Mouse (Mus musculus): ENCODE data around the gene Aox1. TPM values are rescaled to one million over a fixed set of nuclear protein-coding genes. Genes with fewer than 3 reads are reported as not detected.
"Not testable (repeated sequence)": the region's sequence is repeated elsewhere in the genome, so short reads cannot be mapped to it uniquely, and the experiment has no call there.

The Aox1 gene
- 0.10 and 0.14 TPM in 2 replicates for polyA plus RNA-seq (2015; fragmentation: Nextera tagmentation; extraction: Ambion mirVana)

- H3K27me3 ChIP-seq: no peaks in the 10 kb centered on the region
- H3K4me1 ChIP-seq (replicated peaks): peaks cover 16% of the 10 kb centered on the region
- H3K4me2 ChIP-seq: peak within 1 kb of the TSS; percentile 48
- ATAC-seq (ENCODE audit: low read depth): peak; percentile 62; the same call in 1 of the 2 replicates
- H3K4me3 ChIP-seq: peak within 1 kb of the TSS; percentile 22
- 0 out of 2 replicates have a peak within 1 kb of the TSS, but pooled peaks have one; percentile 6 for H3K27ac ChIP-seq (replicated peaks)
- H3K9ac ChIP-seq: peak within 1 kb of the TSS; percentile 41; the same call in 1 of the 2 replicates
- no peaks in the 10 kb centered on the region for H3K9me3 ChIP-seq
- H3K36me3 ChIP-seq: no peaks in the 10 kb centered on the region
- WGBS: 8% methylated on average over 12 of the region's 12 CpGs
These were observed at the start of gene Aox1 for GRCm38 (mm10) chr1:58029636-58030117. Gene Aox1 (plus strand): TSS chr1:58029931.

- no peak overlapping the region for H3K27ac ChIP-seq (replicated peaks)
- H3K27me3 ChIP-seq: no peaks in the 10 kb centered on the region
- H3K36me3 ChIP-seq: no peaks in the 10 kb centered on the region
- no peaks in the 10 kb centered on the region for H3K4me1 ChIP-seq (replicated peaks)
- ATAC-seq (ENCODE audit: low read depth): no peak
- no peak overlapping the region for H3K4me3 ChIP-seq
- H3K4me2 ChIP-seq: no peak overlapping the region
- H3K9me3 ChIP-seq: no peaks in the 10 kb centered on the region
- no peak overlapping the region for H3K9ac ChIP-seq
- WGBS: 73% methylated on average over 6 of the region's 6 CpGs
These were observed 40.6 kb upstream of the Aox1 start for GRCm38 (mm10) chr1:57989052-57989600.

- Histone ChIP-seq H3K27ac (replicated peaks) (no peak overlapping the region), H3K4me2 (no peak overlapping the region), H3K4me1 (replicated peaks) (peaks cover 2% of the 10 kb centered on the region), H3K9ac (no peak overlapping the region), H3K4me3 (no peak overlapping the region), H3K27me3 (no peaks in the 10 kb centered on the region), H3K9me3 (no peaks in the 10 kb centered on the region), H3K36me3 (no peaks in the 10 kb centered on the region)
- ATAC-seq (ENCODE audit: low read depth): no peak
- WGBS: 88% methylated on average over 2 of the region's 2 CpGs
These were observed 38.5 kb upstream of the Aox1 start for GRCm38 (mm10) chr1:57991277-57991676.

- WGBS: 6% methylated on average over 30 of the region's 30 CpGs
- peak within 1 kb of the TSS; percentile 89 for H3K27ac ChIP-seq (replicated peaks)
- peak within 1 kb of the TSS; percentile 68 for H3K4me3 ChIP-seq
- no peaks in the 10 kb centered on the region for H3K9me3 ChIP-seq
- H3K9ac ChIP-seq: peak within 1 kb of the TSS; percentile 75
- peaks cover 18% of the 10 kb centered on the region for H3K4me1 ChIP-seq (replicated peaks)
- H3K36me3 ChIP-seq: no peaks in the 10 kb centered on the region
- H3K27me3 ChIP-seq: no peaks in the 10 kb centered on the region
- H3K4me2 ChIP-seq: peak within 1 kb of the TSS; percentile 94
- ATAC-seq (ENCODE audit: low read depth): peak; percentile 99
These were observed 34.1 kb upstream of the Aox1 start, which contains the start of gene Sgo2a for GRCm38 (mm10) chr1:57995432-57996132. Gene Sgo2a (plus strand): TSS chr1:57995971.

- Histone ChIP-seq H3K27me3 (no peaks in the 10 kb centered on the region), H3K4me2 (peak overlapping the region; percentile 94), H3K9me3 (no peaks in the 10 kb centered on the region), H3K4me3 (peak overlapping the region; percentile 68), H3K36me3 (no peaks in the 10 kb centered on the region), H3K27ac (replicated peaks) (no peak overlapping the region), H3K4me1 (replicated peaks) (peaks cover 18% of the 10 kb centered on the region), H3K9ac (peak overlapping the region; percentile 65)
- ATAC-seq (ENCODE audit: low read depth): no peak; the same call in 1 of the 2 replicates
- under 1% methylated on average over 29 of the region's 29 CpGs for WGBS
These were observed 33.6 kb upstream of the Aox1 start for GRCm38 (mm10) chr1:57996133-57996615.

GRCm38 (mm10) chr1:57998146-57998545 lies 31.6 kb upstream of the Aox1 start:
- H3K36me3 ChIP-seq: no peaks in the 10 kb centered on the region
- no peaks in the 10 kb centered on the region for H3K9me3 ChIP-seq
- H3K4me2 ChIP-seq: no peak overlapping the region
- 86% methylated on average over 3 of the region's 3 CpGs for WGBS
- H3K9ac ChIP-seq: no peak overlapping the region
- no peak overlapping the region for H3K4me3 ChIP-seq
- no peak for ATAC-seq (ENCODE audit: low read depth)
- no peaks in the 10 kb centered on the region for H3K27me3 ChIP-seq
- H3K27ac ChIP-seq (replicated peaks): no peak overlapping the region
- peaks cover 18% of the 10 kb centered on the region for H3K4me1 ChIP-seq (replicated peaks)

GRCm38 (mm10) chr1:58006388-58006787 lies 23.3 kb upstream of the Aox1 start:
- not testable (repeated sequence) for H3K9ac ChIP-seq; H3K9me3 ChIP-seq; H3K4me3 ChIP-seq; H3K4me1 ChIP-seq (replicated peaks); H3K27me3 ChIP-seq; H3K27ac ChIP-seq (replicated peaks); H3K4me2 ChIP-seq; ATAC-seq (ENCODE audit: low read depth); H3K36me3 ChIP-seq
- 95% methylated on average over 6 of the region's 7 CpGs for WGBS

- no peaks in the 10 kb centered on the region for H3K4me1 ChIP-seq (replicated peaks)
- no peak within 1 kb of the TSS for H3K4me2 ChIP-seq
- H3K27ac ChIP-seq (replicated peaks): no peak within 1 kb of the TSS
- no peaks in the 10 kb centered on the region for H3K9me3 ChIP-seq
- H3K9ac ChIP-seq: no peak within 1 kb of the TSS
- WGBS: 95% methylated on average over 7 of the region's 7 CpGs
- no peak for ATAC-seq (ENCODE audit: low read depth)
- H3K4me3 ChIP-seq: no peak within 1 kb of the TSS
- peaks cover 29% of the 10 kb centered on the region for H3K36me3 ChIP-seq
- no peaks in the 10 kb centered on the region for H3K27me3 ChIP-seq
These were observed 10.9 kb upstream of the Aox1 start, which contains the start of gene Kctd18 for GRCm38 (mm10) chr1:58018856-58019255. Gene Kctd18 (minus strand): TSS chr1:58018956.

- Histone ChIP-seq H3K36me3 (no peaks in the 10 kb centered on the region), H3K9ac (no peak overlapping the region), H3K4me2 (no peak overlapping the region), H3K4me3 (no peak overlapping the region), H3K27me3 (no peaks in the 10 kb centered on the region), H3K9me3 (no peaks in the 10 kb centered on the region), H3K4me1 (replicated peaks) (peaks cover 16% of the 10 kb centered on the region), H3K27ac (replicated peaks) (no peak overlapping the region)
- no peak for ATAC-seq (ENCODE audit: low read depth)
- 85% methylated on average over 7 of the region's 7 CpGs for WGBS
These were observed 2.0 kb upstream of the Aox1 start for GRCm38 (mm10) chr1:58027707-58028106.

- Histone ChIP-seq H3K4me3 (peak overlapping the region; percentile 22), H3K27ac (replicated peaks) (0 out of 2 replicates have a peak overlapping the region, but pooled peaks have one; percentile 6)
- 24% methylated on average over 13 of the region's 13 CpGs for WGBS
These were observed 583 bp downstream of the Aox1 start for GRCm38 (mm10) chr1:58030156-58030871.

GRCm38 (mm10) chr1:58031160-58031769 lies 1.5 kb downstream of the Aox1 start:
- Histone ChIP-seq H3K4me1 (replicated peaks) (peaks cover 16% of the 10 kb centered on the region), H3K9me3 (no peaks in the 10 kb centered on the region), H3K27ac (replicated peaks) (no peak overlapping the region), H3K4me2 (no peak overlapping the region), H3K36me3 (no peaks in the 10 kb centered on the region), H3K9ac (no peak overlapping the region), H3K4me3 (no peak overlapping the region), H3K27me3 (no peaks in the 10 kb centered on the region)
- WGBS: 57% methylated on average over 10 of the region's 10 CpGs
- ATAC-seq (ENCODE audit: low read depth): peak; percentile 68

More at GRCm38 (mm10) chr1:58030156-58030871, 583 bp downstream of the Aox1 start:
- Histone ChIP-seq H3K9me3 (no peaks in the 10 kb centered on the region), H3K4me2 (peak overlapping the region; percentile 48), H3K4me1 (replicated peaks) (peaks cover 16% of the 10 kb centered on the region), H3K9ac (peak overlapping the region; percentile 41; the same call in 1 of the 2 replicates), H3K27me3 (no peaks in the 10 kb centered on the region), H3K36me3 (no peaks in the 10 kb centered on the region)
- ATAC-seq (ENCODE audit: low read depth): peak; percentile 85

Measured in neural tube, embryonic 13.5 days (tissue).